Comparison of ENCODE assay signal across 21 mouse cellular contexts in the genomic region with DNA sequence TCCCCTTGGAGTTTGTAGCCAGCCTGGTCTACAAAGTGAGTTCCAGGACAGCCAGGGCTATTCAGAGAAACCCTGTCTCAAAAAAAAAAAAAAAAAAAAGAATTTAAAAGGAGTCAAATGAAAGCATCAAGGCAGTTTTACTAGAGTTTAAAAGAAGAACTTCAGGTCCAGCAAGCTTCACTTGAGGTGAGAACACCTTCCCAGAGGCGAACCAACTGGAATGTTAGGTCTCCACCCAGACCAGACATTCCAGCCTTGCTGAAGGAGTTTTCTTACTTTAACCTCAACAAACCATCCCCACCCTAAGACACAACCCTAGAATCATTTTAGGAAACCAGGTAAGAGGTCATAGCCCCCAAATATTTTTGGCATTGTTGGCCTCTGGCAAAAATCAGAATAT. TPM values are rescaled to one million over a fixed set of nuclear protein-coding genes. Genes with fewer than 3 reads are reported as not detected.
"Had no signal": no experiment of that assay in that cellular context is flagged by ENCODE, and none has a peak within 500 bp of the region (broad histone marks: within the 10 kb centered on the region; RNA-seq: fewer than 3 reads in every experiment).

No protein-coding gene starts in this region.

- ATAC-seq: liver, postnatal 0 days; midbrain, embryonic 13.5 days; midbrain, embryonic 15.5 days had no signal

- H3K36me3 ChIP-seq: midbrain, embryonic 13.5 days; midbrain, embryonic 15.5 days; neural tube, embryonic 12.5 days; stomach, embryonic 15.5 days had no signal

- H3K4me2 ChIP-seq: midbrain, embryonic 11.5 days; midbrain, embryonic 13.5 days; midbrain, embryonic 15.5 days; neural tube, embryonic 12.5 days; stomach, embryonic 15.5 days had no signal

- H3K27me3 ChIP-seq: midbrain, embryonic 15.5 days; neural tube, embryonic 12.5 days had no signal

- H3K27ac ChIP-seq: macrophage; midbrain, embryonic 13.5 days; midbrain, embryonic 15.5 days; neural tube, embryonic 12.5 days; stomach, embryonic 15.5 days had no signal

- H3K9me3 ChIP-seq: midbrain, embryonic 13.5 days; midbrain, embryonic 15.5 days; neural tube, embryonic 12.5 days; stomach, embryonic 15.5 days had no signal

- DNase-seq: liver, postnatal 0 days; lung, adult 2 months; lung, postnatal 10 days; right cerebral cortex, postnatal 14 days; thymus, adult 18-20 months; thymus, postnatal 14 days; thymus, postnatal 36 days had no signal

- H3K4me3 ChIP-seq: megakaryocyte, embryonic 14.5 days; midbrain, embryonic 13.5 days; midbrain, embryonic 15.5 days; neural tube, embryonic 12.5 days; stomach, embryonic 15.5 days had no signal

- H3K9ac ChIP-seq: liver, postnatal 0 days; midbrain, embryonic 13.5 days; midbrain, embryonic 15.5 days; neural tube, embryonic 12.5 days; stomach, embryonic 15.5 days had no signal

RNA-seq across cellular contexts. Expression of a gene that starts 4.8 kb away (rescaled TPM):
- total RNA-seq: megakaryocyte progenitor cell, adult 5-6 weeks; monocyte, adult 5-6 weeks had no signal
- polyA plus RNA-seq: spleen, adult 2 months had no signal

RNA-seq across cellular contexts. Expression of a gene that starts 52.8 kb away (rescaled TPM):
- total RNA-seq: megakaryocyte progenitor cell, adult 5-6 weeks; midbrain, postnatal 0 days; monocyte, adult 5-6 weeks; neutrophil, adult 5-6 weeks had no signal
- polyA plus RNA-seq: lung, embryonic 16.5 days; macrophage; midbrain, embryonic 11.5 days; midbrain, embryonic 13.5 days; midbrain, embryonic 15.5 days; midbrain, postnatal 0 days; neural tube, embryonic 12.5 days; neural tube, embryonic 14.5 days; spleen, adult 2 months; stomach, embryonic 15.5 days had no signal
